Mouse (Mus musculus): Measurements from ENCODE around the gene Cstad.

The Cstad gene

GRCm38 (mm10) chr2:30595796-30596195 lies 956 bp downstream of the Cstad start:
- DNase-seq (ENCODE audit: low spot score): no peak

GRCm38 (mm10) chr2:30599621-30600020 lies 4.8 kb downstream of the Cstad start:
- no peak for DNase-seq (ENCODE audit: low spot score)

GRCm38 (mm10) chr2:30600291-30600690 lies 5.5 kb downstream of the Cstad start:
- no peak for DNase-seq (ENCODE audit: low spot score)

DNA sequence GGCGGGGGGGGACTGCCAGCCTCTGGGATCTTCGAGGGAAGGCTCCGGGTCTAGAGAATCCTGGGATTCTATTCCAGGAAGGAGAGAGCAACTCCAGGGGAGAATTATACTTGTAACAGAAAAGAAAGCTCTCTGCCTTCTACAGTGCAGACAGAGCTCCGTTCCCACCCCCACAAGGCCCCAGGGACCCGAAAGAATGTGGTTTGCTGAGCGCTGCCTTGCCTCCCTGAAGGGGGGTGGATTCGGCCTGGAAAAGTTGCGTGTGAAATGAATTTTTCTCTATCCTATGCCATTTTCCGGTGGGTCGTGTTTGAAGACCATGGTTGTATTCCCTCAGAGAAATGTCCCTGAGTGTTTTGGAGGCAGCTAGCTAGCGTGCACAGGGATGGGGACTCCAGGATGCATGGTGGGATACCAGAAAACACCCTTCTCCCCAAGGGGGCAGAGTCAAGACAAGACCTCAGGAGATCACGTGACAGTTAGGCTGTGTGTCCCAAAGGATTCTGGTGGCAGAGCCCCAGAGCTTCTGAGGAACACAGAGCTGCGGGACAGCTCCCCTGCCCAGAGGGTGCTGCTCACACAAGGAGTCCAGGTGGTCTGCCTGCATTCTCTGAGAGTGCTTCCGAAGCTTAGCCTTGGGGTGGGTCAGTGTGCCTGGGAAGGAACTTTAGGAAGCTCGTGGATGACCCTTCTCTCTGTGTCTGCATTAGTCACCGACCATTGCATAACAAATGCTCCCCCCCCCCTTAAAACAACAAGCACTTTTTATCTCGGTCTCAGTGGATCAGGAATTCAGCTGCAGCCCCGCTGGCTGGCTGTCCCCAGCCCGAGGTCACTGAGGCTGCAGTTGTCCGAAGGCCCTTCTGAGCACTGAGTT lies 6.4 kb downstream of the Cstad start:
- peak; percentile 71 for DNase-seq (ENCODE audit: low spot score)

DNA sequence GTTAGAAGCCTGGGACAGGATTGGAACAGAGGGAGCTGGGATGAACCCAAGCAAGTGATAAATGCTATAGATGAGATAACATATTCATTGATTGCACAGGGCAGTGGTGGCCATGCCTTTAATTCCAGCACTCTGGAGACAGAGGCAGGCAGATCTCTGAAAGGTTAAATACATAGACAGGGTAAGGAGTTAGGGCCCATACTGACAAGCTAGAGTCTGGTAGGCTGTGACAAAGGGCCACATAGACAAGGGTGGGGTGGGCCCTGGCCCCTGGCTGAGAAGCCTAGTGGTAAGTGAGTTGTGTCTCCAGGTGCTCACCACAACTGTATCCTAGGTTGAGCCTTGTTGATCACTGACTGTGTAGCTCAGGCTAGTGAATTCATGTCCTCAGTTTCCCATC lies 7.6 kb downstream of the Cstad start:
- DNase-seq (ENCODE audit: low spot score): no peak

DNA sequence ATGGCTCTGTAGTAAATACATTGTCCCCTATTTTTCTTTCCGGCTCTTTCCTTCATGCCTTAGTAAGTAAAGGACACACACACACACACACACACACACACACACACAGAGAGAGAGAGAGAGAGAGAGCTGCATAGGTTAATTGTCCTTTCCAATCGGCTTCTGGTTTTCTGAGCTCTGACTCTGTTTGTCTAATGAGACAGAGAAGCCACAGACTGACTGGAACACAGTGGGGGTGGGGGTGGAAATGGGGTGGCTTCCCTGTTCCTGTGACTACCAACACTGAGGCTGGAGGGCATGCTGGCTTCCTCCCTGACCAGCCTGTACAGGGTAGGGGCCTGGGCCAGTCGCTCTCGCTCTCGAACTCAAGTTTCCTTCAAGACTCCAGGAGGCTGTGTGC lies 8.9 kb downstream of the Cstad start:
- no peak for DNase-seq (ENCODE audit: low spot score)

GRCm38 (mm10) chr2:30604880-30605761 lies 10.3 kb downstream of the Cstad start:
- no peak for DNase-seq (ENCODE audit: low spot score)

DNA sequence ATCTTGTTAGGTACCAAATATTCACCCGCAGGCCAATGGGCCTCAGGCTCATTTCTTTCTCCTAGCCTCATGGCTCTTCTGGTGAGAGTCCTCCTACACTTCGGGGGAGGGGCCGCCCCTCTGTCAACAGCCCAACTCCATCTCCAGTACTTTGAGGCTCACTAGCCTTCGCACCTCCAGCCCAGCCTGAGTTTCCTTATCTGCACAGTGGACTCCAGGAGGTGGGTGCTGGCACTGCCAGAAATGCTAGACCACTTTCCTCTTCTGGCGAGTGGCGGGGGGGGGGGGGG lies 10.9 kb downstream of the Cstad start:
- no peak for DNase-seq (ENCODE audit: low spot score)

DNA sequence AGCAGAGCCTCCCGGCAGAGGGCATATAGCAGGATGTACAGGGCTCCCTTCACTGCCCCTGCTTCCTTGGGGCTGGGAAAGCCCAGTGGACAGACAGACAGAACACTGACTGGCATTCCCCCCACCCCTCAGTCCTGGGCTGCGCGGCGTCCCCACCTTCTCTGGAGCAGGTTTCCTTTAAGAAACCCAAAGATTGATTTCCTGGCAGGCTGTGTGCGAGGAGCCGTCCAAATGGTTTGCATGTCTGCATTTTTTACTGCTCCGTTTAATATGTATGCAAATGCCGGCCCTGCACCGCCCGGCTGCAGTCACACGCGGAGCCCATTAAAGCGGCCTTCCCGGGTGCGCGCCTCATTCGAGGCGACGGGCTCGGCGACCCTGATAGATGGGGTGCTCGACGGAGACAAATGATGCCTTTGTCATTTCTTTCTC lies 11.8 kb downstream of the Cstad start:
- DNase-seq (ENCODE audit: low spot score): no peak

GRCm38 (mm10) chr2:30607941-30608340 lies 13.1 kb downstream of the Cstad start:
- no peak for DNase-seq (ENCODE audit: low spot score)

DNA sequence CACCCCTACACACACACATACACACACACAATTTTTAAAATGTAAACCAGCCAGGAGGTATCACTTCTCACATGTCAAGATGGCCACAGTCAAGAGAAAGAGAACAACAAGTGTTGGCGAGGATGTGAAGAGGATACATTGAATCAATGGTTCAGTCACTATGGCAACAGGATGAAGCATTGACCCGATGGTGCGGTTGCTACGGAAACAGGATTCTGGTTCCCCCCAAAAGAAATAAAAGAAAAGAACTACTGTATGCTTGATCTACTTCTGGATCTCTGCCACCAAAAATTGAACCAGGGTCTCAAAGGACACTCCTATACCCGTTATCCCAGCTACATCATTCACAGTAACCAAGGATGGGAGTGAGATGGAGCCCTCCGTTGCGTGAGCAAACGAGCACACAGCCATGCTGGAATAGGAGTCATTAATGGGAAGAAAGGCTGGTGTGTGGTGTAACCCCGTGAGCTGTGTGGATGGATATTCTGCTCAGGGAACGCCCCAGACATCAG lies 13.9 kb downstream of the Cstad start:
- no peak for DNase-seq (ENCODE audit: low spot score)

GRCm38 (mm10) chr2:30613574-30613973 lies 18.7 kb downstream of the Cstad start:
- peak; percentile 63 for DNase-seq (ENCODE audit: low spot score)

DNA sequence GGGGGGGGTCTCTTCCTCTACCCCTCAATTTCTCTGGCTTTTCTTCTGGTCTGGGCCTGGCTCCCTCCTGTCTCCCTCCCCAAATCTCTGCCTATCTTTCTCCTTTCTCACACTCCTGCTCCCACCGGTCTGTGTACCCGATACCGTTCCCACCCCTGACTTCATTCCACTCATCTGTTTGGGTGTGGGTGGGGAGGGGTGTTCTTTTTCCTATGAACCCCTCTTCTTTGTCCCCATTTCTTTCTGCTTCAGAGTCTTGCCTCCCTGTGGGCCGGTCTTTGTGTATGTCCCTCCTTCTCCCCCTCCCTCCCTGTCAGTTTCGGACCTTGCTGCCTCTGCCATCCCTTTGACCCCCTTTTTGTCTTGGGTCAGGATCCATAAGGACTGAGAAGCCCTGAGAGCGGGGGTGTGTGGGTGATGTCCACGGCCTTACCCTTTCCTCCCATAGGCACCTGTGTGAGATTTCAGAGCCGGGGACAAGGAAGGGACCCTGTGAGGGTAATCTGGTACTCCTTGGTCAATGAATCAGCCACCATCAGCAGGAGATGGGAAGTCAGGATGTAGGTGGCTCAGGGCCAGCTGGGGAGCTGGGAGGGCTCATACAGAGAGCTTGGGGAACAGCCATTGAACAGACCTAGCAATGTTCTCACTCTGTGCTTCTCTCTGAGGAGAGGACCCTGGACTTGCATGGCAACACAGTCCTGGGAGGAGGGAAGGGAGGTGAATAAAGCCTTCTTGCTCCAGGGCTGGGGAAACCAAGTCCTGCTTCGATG lies 19.5 kb downstream of the Cstad start:
- DNase-seq (ENCODE audit: low spot score): no peak

DNA sequence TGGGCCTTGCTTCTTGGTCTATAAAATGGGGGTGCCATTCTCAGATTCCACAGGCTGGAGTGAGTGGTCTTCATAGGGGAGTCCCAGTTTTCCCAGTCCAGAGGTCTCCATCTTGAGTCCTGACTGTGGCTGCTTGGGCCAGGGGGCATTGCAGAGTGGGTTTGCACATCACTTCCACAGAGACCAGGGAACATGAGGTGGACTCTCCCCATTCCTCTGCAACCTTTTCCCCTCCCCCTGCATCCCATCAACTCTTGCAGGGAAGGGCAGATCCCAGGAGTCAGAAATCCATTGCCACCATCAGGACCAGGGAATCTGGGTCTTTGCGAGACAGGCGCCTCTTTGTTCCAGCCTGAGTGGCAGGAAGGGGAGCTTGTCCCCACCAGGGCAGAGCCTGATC lies 21.0 kb downstream of the Cstad start:
- DNase-seq (ENCODE audit: low spot score): no peak

DNA sequence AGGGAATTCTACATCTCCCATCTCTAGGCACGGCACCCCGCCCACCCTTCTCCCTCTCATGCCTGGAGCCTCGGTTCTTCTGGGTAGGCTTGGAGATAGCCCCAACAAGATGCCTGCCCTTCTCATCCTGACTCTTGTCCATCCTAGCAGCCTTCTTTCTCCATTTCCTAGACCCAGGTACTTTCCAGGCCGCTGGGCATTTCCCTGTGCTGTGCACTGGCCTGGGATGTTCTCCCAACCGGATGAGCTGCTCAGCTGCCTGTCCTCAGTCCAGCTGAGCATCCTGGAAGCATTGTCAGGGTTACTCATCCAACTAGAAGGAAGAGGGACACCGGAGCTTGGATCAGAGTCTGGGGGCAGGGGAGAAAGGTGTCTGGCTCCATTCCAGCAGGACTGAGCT lies 21.6 kb downstream of the Cstad start:
- no peak for DNase-seq (ENCODE audit: low spot score)

DNA sequence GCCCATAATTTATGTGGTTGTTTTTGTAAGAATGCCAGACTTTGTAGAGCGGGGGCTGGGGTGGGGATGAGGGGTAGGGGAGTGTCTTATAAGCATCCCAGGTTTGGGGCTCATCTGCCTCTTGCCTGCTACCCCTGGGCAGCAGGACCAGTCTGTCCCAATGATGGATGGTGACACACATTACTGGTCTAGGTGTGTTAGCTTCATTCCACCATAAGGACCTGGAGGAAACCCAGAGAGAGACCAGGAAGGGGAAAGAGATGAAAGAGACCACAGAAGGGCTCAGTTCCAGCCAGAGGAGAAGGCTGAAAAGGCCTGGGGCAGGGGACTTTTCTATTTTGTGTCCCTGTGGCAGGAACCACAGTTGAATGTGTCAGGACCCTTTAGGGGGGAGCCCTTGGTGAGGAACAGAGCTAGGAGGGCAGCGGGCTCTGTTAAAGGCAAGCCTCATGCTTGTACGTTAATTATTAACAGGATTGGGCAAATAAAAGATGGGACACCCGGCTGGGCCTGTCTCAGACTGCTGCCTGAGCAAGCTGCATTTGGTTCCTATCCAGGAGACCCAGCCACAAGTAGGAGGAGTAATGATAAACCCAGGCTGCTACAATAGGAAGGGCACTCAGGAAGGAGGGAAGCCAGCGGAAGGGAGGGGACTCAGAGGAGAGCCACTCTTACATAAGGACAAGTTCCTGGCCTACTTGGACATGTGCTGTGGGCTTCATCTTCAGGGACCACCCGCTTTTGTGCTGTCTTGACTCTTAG lies 23.8 kb downstream of the Cstad start:
- no peak for DNase-seq (ENCODE audit: low spot score)

DNA sequence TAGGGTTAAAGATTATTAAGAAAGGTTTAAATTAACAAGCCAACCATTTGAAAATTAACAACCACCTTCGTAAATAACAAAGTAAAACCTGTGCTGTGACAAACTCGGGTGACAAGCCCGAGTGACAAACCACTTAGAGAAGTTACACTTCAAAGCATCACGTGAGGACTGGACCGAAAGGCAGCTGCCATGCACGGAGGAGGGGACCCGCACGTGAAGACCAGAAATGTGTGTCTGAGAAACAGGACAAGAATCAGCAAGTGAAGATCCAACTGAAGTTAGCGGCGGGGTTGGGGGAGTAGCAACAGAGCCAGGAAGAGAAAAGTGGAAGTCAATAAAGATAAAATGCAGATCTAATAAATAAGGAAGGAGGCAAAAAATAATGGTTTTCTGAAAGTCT lies 29.0 kb downstream of the Cstad start:
- DNase-seq (ENCODE audit: low spot score): no peak

DNA sequence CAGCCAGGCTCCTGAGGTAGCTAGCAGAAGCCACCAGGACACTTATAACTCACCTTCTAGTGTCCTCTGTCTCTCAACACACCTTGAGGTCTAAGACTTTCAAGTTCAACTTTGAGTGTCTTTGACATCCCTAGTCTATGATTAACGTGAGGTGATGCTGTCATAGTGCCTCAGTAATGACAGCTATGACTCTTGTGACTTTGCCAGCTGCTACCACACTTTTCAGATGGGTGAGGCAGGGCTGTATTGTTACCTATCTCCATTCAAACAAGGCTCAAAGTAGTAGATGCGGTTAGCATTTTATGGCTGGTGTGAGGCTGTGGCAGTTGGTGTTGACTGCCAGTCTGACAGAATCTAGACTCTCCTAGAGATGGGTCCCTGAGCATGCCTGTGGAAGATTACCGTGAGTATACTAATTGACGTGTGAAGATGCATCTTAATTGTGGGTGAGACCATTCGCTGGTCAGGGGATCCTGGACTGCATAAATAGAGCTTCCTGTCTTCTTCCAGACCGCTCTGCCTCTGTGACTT lies 30.5 kb downstream of the Cstad start:
- no peak for DNase-seq (ENCODE audit: low spot score)

DNA sequence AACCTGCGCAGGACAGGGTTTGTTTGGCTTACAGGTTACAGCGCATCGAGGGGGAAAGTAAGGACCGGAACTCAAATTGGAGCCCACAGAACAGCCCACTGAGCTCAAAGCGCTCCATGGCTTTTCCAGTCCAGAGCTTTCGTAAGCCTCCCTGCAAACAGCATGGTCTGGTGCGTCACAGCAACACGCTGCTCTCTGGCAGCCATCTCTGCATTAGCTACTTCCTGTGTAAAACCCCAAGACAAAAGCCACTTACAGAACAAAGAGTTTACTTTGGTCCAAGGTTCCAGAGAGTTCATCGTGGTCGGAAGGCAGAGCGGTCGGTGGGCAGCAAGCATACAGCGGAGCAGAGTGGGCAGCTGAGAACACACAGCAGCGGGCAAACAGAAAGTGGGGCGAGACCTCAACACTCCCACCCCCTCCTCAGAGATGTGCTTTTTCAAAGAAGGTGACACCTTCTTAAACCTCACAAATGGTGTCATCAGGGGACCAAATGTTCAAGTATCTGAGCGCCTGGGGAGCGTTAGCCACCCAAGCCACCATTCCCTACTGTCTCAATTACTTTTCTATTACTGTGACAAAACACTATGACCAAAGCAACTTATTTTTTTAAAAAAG lies 31.3 kb downstream of the Cstad start:
- no peak for DNase-seq (ENCODE audit: low spot score)

DNA sequence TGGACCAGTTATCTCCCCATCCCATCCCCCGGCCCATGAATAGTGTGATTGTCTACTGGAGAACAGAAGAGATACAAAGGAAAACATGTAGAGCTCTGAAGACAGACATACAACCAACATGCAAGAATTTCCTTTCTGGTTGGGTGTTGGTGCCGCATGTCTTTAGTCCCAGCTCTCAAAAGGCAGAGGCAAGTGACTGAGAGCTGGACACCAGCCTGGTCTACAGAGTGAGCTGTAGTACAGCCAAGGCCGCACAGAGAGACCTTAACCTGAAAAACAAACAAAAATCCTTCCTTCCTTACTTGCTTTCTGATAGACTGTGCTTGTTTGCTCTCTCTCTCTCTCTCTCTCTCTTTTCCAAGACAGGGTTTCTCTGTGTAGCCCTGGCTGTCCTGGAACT lies 32.5 kb downstream of the Cstad start:
- no peak for DNase-seq (ENCODE audit: low spot score)

DNA sequence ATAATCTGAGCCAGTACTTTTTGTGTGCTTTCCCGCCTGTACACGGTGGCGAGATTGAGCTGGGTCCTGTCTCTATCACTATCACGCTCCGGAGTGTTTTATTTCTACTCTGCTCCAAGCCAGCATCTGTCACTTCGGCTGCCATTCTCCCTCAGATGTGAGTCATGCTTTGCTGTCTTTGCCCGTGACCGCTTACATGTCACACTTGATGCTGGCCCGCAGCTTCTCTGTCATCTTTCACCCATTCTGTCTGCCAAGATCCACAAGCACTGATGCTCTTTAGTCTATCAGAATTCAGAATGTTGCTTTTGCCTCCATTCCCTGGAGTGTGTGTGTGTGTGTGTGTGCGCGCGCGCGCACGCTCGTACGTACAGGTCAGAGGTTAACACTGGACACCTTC lies 33.5 kb downstream of the Cstad start:
- no peak for DNase-seq (ENCODE audit: low spot score)
